Mouse (Mus musculus): ENCODE results near the gene Vars.

DNA sequence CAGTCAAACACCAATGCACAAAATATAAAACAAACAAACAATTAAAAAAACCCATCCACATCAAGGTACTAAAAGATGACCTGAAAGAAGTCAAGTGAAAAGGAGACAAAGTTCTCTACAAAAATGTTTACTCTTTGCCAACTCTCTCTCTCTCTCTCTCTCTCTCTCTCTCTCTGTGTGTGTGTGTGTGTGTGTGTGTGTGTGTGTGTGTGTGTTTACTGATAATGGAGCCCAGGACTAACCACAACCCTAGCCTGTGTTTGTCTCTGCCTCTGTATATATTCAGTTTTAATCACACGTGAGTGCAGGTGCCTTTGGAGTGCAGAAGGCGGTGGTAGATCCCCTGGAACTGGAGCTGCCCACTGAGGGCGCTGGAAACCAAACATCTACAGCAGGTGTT, 56.3 kb downstream of the Vars start:
- TF ChIP-seq CTCF (IDR thresholded peaks at IDR 0.05; ENCODE audit: control insufficient read depth, insufficient read depth, insufficient replicate concordance, low read depth, low read length) (no peak), POLR2A (IDR thresholded peaks at IDR 0.05; ENCODE audit: control insufficient read depth, low read depth, low read length) (no peak)
